Mouse (Mus musculus) left cerebral cortex, postnatal 4 days (tissue): Measurements from ENCODE around the gene Hoxc11. TPM values are rescaled to one million over a fixed set of nuclear protein-coding genes. Genes with fewer than 3 reads are reported as not detected.

Experiments
- DNase-seq: peaks from one replicate; pipeline ENCODE4 v3.0.0-alpha.2; 2022
- intact Hi-C: fragments of 180-260 bp; cut with DNase I; formaldehyde crosslinking; loops from one replicate; pipeline ENCODE4 v1.15.1; 2025
- microRNA-seq: library from miRNA; unstranded; fragments of <30 nt; microRNA quantifications from one replicate; pipeline ENCODE4 v1.2.0, GENCODE M21; 2022
- total RNA-seq, 2 experiments: library from RNA; stranded (reverse); gene quantifications; 2 replicates each; pipeline ENCODE4 v1.2.3; 2021

Hoxc11 gene
- total RNA-seq, 2 experiments from 2014 or later, result not detected

- DNase-seq, result no peak
- intact Hi-C loops, result no loop called here
Measured at GRCm38 (mm10) chr15:103001370-103001769, 47.1 kb downstream of the Hoxc11 start.

- DNase-seq, result no peak
- intact Hi-C loops, result no loop called here
Measured at GRCm38 (mm10) chr15:103002156-103002555, 47.9 kb downstream of the Hoxc11 start.

GRCm38 (mm10) chr15:103002821-103003448, 48.7 kb downstream of the Hoxc11 start:
- intact Hi-C loops, result no loop called here
- no peak for DNase-seq

DNA sequence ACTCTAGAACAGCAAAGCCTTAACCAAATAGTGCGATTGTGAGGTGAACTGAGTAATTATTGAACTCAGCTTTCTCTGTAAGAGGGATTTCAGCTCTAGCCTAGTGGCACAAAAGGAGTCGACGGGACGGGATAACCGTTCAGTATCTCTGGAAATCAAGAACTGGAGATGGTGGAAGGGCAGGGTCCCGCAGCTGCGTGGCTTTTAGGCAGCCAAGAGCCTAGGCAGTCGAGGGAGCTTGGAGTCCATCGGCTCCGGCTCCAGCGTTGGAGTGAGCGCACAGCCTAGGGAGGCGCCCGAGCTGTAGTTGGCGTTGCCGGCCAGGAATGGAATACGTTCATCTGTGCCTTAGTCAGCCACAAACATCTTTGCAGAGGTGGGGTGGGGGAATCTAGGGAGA, 51.1 kb downstream of the Hoxc11 start:
- intact Hi-C loops, result no loop called here
- no peak for DNase-seq

GRCm38 (mm10) chr15:103005797-103006196, 51.6 kb downstream of the Hoxc11 start:
- intact Hi-C loops, result no loop called here
- DNase-seq, result no peak

DNA sequence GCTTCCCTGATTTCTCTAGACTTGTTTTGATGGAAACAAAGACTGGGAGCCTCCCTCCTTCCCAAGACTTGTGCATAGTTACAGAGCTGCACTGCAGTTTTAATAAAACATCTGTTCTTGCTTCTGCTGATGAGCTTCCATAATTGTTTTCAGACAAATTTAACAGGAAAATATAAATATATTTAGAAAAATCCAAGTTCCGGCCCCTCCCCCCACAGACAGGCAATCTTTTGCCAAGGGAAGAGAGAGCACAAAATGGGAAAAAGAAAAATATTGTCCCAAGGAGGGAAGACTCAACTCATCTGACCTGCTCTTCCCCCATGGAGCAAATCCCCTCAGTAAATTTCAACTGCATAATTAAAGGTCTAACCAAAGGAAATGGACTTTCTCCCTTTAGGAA, 52.1 kb downstream of the Hoxc11 start:
- intact Hi-C loops, result no loop called here
- DNase-seq, result no peak

Small RNA genes within 50 kb of the gene (microRNA-seq; reads per million reads assigned to microRNA genes)
- not detected for gene Mir196a-2

Other genes with a start within 250 kb of the Hoxc11 start
- 10 to 100 TPM; 44.3 to 46.7 TPM for gene Calcoco1, start 232.2 kb upstream of the Hoxc11 start, total RNA-seq
- gene Hoxc13, start 33.3 kb upstream of the Hoxc11 start, total RNA-seq, result not detected
- not detected for gene Hoxc12, start 17.7 kb upstream of the Hoxc11 start, total RNA-seq
- not detected for gene Hoxc10, start 12.4 kb downstream of the Hoxc11 start, total RNA-seq
- not detected for gene Hoxc5, start 13.0 kb downstream of the Hoxc11 start, total RNA-seq
- not detected for gene Hoxc9, start 22.0 kb downstream of the Hoxc11 start, total RNA-seq
- not detected for gene Hoxc8, start 36.2 kb downstream of the Hoxc11 start, total RNA-seq
- gene Hoxc6, start 43.8 kb downstream of the Hoxc11 start, total RNA-seq, result not detected
- not detected for gene Hoxc4, start 64.5 kb downstream of the Hoxc11 start, total RNA-seq
- 10 to 100 TPM; 26.4 to 27.4 TPM for gene Smug1, start 212.7 kb downstream of the Hoxc11 start, total RNA-seq